Mouse (Mus musculus): ENCODE measurements around the gene Barhl2. TPM values are rescaled to one million over a fixed set of nuclear protein-coding genes. Genes with fewer than 3 reads are reported as not detected.

Barhl2 gene
- polyA plus RNA-seq, 1 experiment from 2014 or later, result 2.9 TPM

GRCm38 (mm10) chr5:106453181-106453885, 4.6 kb downstream of the Barhl2 start:
- Histone ChIP-seq H3K4me3 (peak overlapping the region; percentile 20), H3K36me3 (no peaks in the 10 kb centered on the region), H3K9ac (peak overlapping the region; percentile 30; the same call in 1 of the 2 replicates), H3K4me2 (replicated peaks) (peak overlapping the region; percentile 42), H3K4me1 (peaks cover 27% of the 10 kb centered on the region), H3K27me3 (replicated peaks) (peaks cover 88% of the 10 kb centered on the region), H3K27ac (no peak overlapping the region), H3K9me3 (no peaks in the 10 kb centered on the region)
- ATAC-seq (ENCODE audit: low FRiP score, low read depth), result 0 out of 2 replicates have a peak, but pooled peaks have one; percentile 17
- 1% methylated on average over 45 of the region's 45 CpGs for WGBS

GRCm38 (mm10) chr5:106452686-106453085, 5.3 kb downstream of the Barhl2 start:
- Histone ChIP-seq H3K4me2 (replicated peaks) (no peak overlapping the region), H3K4me1 (peaks cover 25% of the 10 kb centered on the region), H3K27ac (no peak overlapping the region), H3K9ac (no peak overlapping the region), H3K4me3 (no peak overlapping the region), H3K27me3 (replicated peaks) (peaks cover 89% of the 10 kb centered on the region), H3K36me3 (no peaks in the 10 kb centered on the region), H3K9me3 (no peaks in the 10 kb centered on the region)
- ATAC-seq (ENCODE audit: low FRiP score, low read depth), result no peak
- 7% methylated on average over 4 of the region's 4 CpGs for WGBS

- ATAC-seq (ENCODE audit: low FRiP score, low read depth), result no peak
- no peak overlapping the region for H3K4me3 ChIP-seq
- H3K4me2 ChIP-seq (replicated peaks), result peak overlapping the region; percentile 32; the same call in 1 of the 2 replicates
- H3K9ac ChIP-seq, result no peak overlapping the region
- WGBS, result under 1% methylated on average over 32 of the region's 32 CpGs
- H3K4me1 ChIP-seq, result peaks cover 17% of the 10 kb centered on the region
- H3K9me3 ChIP-seq, result no peaks in the 10 kb centered on the region
- H3K36me3 ChIP-seq, result no peaks in the 10 kb centered on the region
- peaks cover 90% of the 10 kb centered on the region for H3K27me3 ChIP-seq (replicated peaks)
- H3K27ac ChIP-seq, result no peak overlapping the region
Measured at GRCm38 (mm10) chr5:106451681-106452440, 6.1 kb downstream of the Barhl2 start.

- no peak overlapping the region for H3K4me3 ChIP-seq
- no peak overlapping the region for H3K9ac ChIP-seq
- ATAC-seq (ENCODE audit: low FRiP score, low read depth), result no peak
Measured at GRCm38 (mm10) chr5:106450426-106451160, 7.4 kb downstream of the Barhl2 start.

GRCm38 (mm10) chr5:106449720-106450425, 8.1 kb downstream of the Barhl2 start:
- ATAC-seq (ENCODE audit: low FRiP score, low read depth), result no peak
- Histone ChIP-seq H3K4me3 (no peak overlapping the region), H3K4me1 (peaks cover 17% of the 10 kb centered on the region), H3K36me3 (no peaks in the 10 kb centered on the region), H3K9ac (no peak overlapping the region), H3K27ac (no peak overlapping the region), H3K4me2 (replicated peaks) (no peak overlapping the region), H3K27me3 (replicated peaks) (peaks cover 96% of the 10 kb centered on the region), H3K9me3 (no peaks in the 10 kb centered on the region)
- WGBS, result 7% methylated on average over 4 of the region's 4 CpGs

More at GRCm38 (mm10) chr5:106450426-106451160, 7.4 kb downstream of the Barhl2 start:
- no peaks in the 10 kb centered on the region for H3K9me3 ChIP-seq
- H3K27me3 ChIP-seq (replicated peaks), result peaks cover 97% of the 10 kb centered on the region
- H3K4me1 ChIP-seq, result peaks cover 17% of the 10 kb centered on the region
- H3K4me2 ChIP-seq (replicated peaks), result no peak overlapping the region
- H3K36me3 ChIP-seq, result no peaks in the 10 kb centered on the region
- 7% methylated on average over 5 of the region's 5 CpGs for WGBS
- no peak overlapping the region for H3K27ac ChIP-seq

- H3K27me3 ChIP-seq (replicated peaks), result peaks cover 89% of the 10 kb centered on the region
- ATAC-seq (ENCODE audit: low FRiP score, low read depth), result no peak
- no peaks in the 10 kb centered on the region for H3K36me3 ChIP-seq
- H3K9me3 ChIP-seq, result no peaks in the 10 kb centered on the region
- peaks cover 17% of the 10 kb centered on the region for H3K4me1 ChIP-seq
- H3K4me3 ChIP-seq, result no peak overlapping the region
- no peak overlapping the region for H3K27ac ChIP-seq
- H3K9ac ChIP-seq, result no peak overlapping the region
- WGBS, result 3% methylated on average over 6 of the region's 6 CpGs
- no peak overlapping the region for H3K4me2 ChIP-seq (replicated peaks)
Measured at GRCm38 (mm10) chr5:106448798-106449125, 9.2 kb downstream of the Barhl2 start.

- 2% methylated on average over 50 of the region's 50 CpGs for WGBS
- Histone ChIP-seq H3K36me3 (no peaks in the 10 kb centered on the region), H3K4me3 (peak overlapping the region; percentile 13; the same call in 1 of the 2 replicates), H3K27ac (no peak overlapping the region), H3K4me1 (peaks cover 11% of the 10 kb centered on the region), H3K27me3 (replicated peaks) (peaks cover 85% of the 10 kb centered on the region), H3K9me3 (no peaks in the 10 kb centered on the region), H3K4me2 (replicated peaks) (peak overlapping the region; percentile 15; the same call in 1 of the 2 replicates), H3K9ac (no peak overlapping the region; the same call in 1 of the 2 replicates)
- ATAC-seq (ENCODE audit: low FRiP score, low read depth), result no peak
Measured at GRCm38 (mm10) chr5:106447951-106448797, 9.8 kb downstream of the Barhl2 start.

- WGBS, result 20% methylated on average over 14 of the region's 14 CpGs
- H3K4me1 ChIP-seq, result peaks cover 10% of the 10 kb centered on the region; the same call in 1 of the 2 replicates
- no peaks in the 10 kb centered on the region for H3K36me3 ChIP-seq
- no peak overlapping the region for H3K4me2 ChIP-seq (replicated peaks)
- no peaks in the 10 kb centered on the region for H3K9me3 ChIP-seq
- peaks cover 78% of the 10 kb centered on the region for H3K27me3 ChIP-seq (replicated peaks)
- ATAC-seq (ENCODE audit: low FRiP score, low read depth), result no peak
- no peak overlapping the region for H3K27ac ChIP-seq
- H3K9ac ChIP-seq, result no peak overlapping the region
- no peak overlapping the region for H3K4me3 ChIP-seq
Measured at GRCm38 (mm10) chr5:106447091-106447820, 10.7 kb downstream of the Barhl2 start.

GRCm38 (mm10) chr5:106446593-106446992, 11.4 kb downstream of the Barhl2 start:
- no peak overlapping the region for H3K27ac ChIP-seq
- H3K27me3 ChIP-seq (replicated peaks), result peaks cover 72% of the 10 kb centered on the region
- H3K9ac ChIP-seq, result no peak overlapping the region
- no peaks in the 10 kb centered on the region for H3K9me3 ChIP-seq
- no peaks in the 10 kb centered on the region for H3K36me3 ChIP-seq
- no peak overlapping the region for H3K4me2 ChIP-seq (replicated peaks)
- H3K4me3 ChIP-seq, result no peak overlapping the region
- WGBS, result 3% methylated on average over 8 of the region's 8 CpGs
- peak; percentile 82; the same call in 1 of the 2 replicates for ATAC-seq (ENCODE audit: low FRiP score, low read depth)
- H3K4me1 ChIP-seq, result peaks cover 5% of the 10 kb centered on the region; the same call in 1 of the 2 replicates

GRCm38 (mm10) chr5:106445681-106446080, 12.3 kb downstream of the Barhl2 start:
- Histone ChIP-seq H3K36me3 (no peaks in the 10 kb centered on the region), H3K4me2 (replicated peaks) (no peak overlapping the region), H3K27ac (no peak overlapping the region), H3K4me1 (0 out of 2 replicates have a peak, but pooled peaks cover 5% of the 10 kb centered on the region), H3K9ac (no peak overlapping the region), H3K4me3 (no peak overlapping the region), H3K9me3 (no peaks in the 10 kb centered on the region), H3K27me3 (replicated peaks) (peaks cover 63% of the 10 kb centered on the region)
- ATAC-seq (ENCODE audit: low FRiP score, low read depth), result no peak
- WGBS, result 84% methylated on average over 3 of the region's 3 CpGs
